Mouse (Mus musculus) embryonic facial prominence, embryonic 12.5 days (tissue): Measurements from ENCODE around the gene Mansc4. TPM values are rescaled to one million over a fixed set of nuclear protein-coding genes. Genes with fewer than 3 reads are reported as not detected.

Experiments
- ATAC-seq: fragments of 200-750 bp; cut with Nextera tagmentation; 2 replicates; pipeline ENCODE4 v1.8.0; 2017; ENCODE audit not compliant: insufficient number of reproducible peaks, insufficient read depth, low FRiP score, low TSS enrichment
- H3K27ac ChIP-seq: fragments of 300-500 bp; sonication (generic); 2 replicates; pipeline ENCODE4 v1.5.1; 2016; ENCODE audit warnings: mild to moderate bottlenecking
- H3K27me3 ChIP-seq: fragments of 300-500 bp; sonication (generic); 2 replicates; pipeline ENCODE4 v1.6.1; 2016; ENCODE audit warnings: mild to moderate bottlenecking, moderate library complexity
- H3K36me3 ChIP-seq: fragments of 300-500 bp; sonication (generic); 2 replicates; pipeline ENCODE4 v1.6.1; 2016; ENCODE audit warnings: mild to moderate bottlenecking
- H3K4me1 ChIP-seq: fragments of 300-500 bp; sonication (generic); 2 replicates; pipeline ENCODE4 v1.6.1; 2016
- H3K4me2 ChIP-seq: fragments of 300-500 bp; sonication (generic); replicated peaks from 2 replicates; pipeline ENCODE4 v1.6.1; 2016; ENCODE audit warnings: mild to moderate bottlenecking, moderate library complexity
- H3K4me3 ChIP-seq: fragments of 300-500 bp; sonication (generic); 2 replicates; pipeline ENCODE4 v1.5.1; 2016; ENCODE audit warnings: mild to moderate bottlenecking
- H3K9ac ChIP-seq: fragments of 300-500 bp; sonication (generic); 2 replicates; pipeline ENCODE4 v1.6.1; 2016; ENCODE audit warnings: mild to moderate bottlenecking, moderate library complexity
- H3K9me3 ChIP-seq: fragments of 300-500 bp; sonication (generic); 2 replicates; pipeline ENCODE4 v1.6.1; 2016; ENCODE audit warnings: mild to moderate bottlenecking, moderate library complexity
- WGBS: fragments of 180-500 bp; shearing (Covaris S2); methylation state at CpG from one replicate; pipeline ENCODE4 v1.1.7; 2016; 5-methylcytosine and 5-hydroxymethylcytosine counted together
- polyA plus RNA-seq: library from polyadenylated mRNA; unstranded; fragments of >200 nt; fragmentation: Nextera tagmentation; extraction: Ambion mirVana; gene quantifications from 2 replicates; pipeline ENCODE4 v1.2.1, GENCODE M21; 2016

Mansc4 gene
- polyA plus RNA-seq, 1 experiment from 2014 or later, result 2.7 TPM

GRCm38 (mm10) chr6:147097346-147097929 lies 10.6 kb upstream of the Mansc4 start:
- H3K36me3 ChIP-seq, result peaks cover 15% of the 10 kb centered on the region
- H3K27ac ChIP-seq, result 0 out of 2 replicates have a peak overlapping the region, but pooled peaks have one; percentile 54
- ATAC-seq, result no peak
- peaks cover 39% of the 10 kb centered on the region for H3K4me1 ChIP-seq
- 26% methylated on average over 8 of the region's 8 CpGs for WGBS
- no peak overlapping the region for H3K4me2 ChIP-seq
- H3K27me3 ChIP-seq, result no peaks in the 10 kb centered on the region
- no peak overlapping the region for H3K4me3 ChIP-seq
- H3K9me3 ChIP-seq, result no peaks in the 10 kb centered on the region
- no peak overlapping the region for H3K9ac ChIP-seq

- Histone ChIP-seq H3K4me3 (no peak overlapping the region), H3K27ac (no peak overlapping the region), H3K9me3 (no peaks in the 10 kb centered on the region), H3K36me3 (peaks cover 13% of the 10 kb centered on the region; the same call in 1 of the 2 replicates), H3K27me3 (no peaks in the 10 kb centered on the region), H3K4me2 (no peak overlapping the region), H3K9ac (no peak overlapping the region), H3K4me1 (peaks cover 42% of the 10 kb centered on the region)
- ATAC-seq, result no peak
- 63% methylated on average over 3 of the region's 3 CpGs for WGBS
Observed at GRCm38 (mm10) chr6:147096934-147097333, 10.1 kb upstream of the Mansc4 start.

DNA sequence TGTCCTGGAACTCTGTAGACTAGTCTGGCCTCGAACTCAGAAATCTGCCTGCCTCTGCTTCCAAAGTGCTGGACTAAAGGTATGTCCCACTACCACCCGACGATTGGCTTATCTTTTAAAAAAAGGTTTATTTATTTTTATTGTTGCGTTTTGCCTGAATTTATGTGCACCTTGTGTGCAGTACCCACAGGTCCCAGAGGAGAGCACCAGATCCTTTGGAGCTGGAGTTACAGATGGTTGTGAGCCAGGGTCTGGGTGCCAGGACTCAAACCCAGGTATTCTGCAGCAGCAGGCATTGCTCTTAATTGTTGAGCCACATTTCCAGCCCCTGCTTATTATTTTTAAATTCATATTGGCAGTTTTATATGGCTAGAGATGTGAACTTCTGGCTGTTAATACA lies 9.3 kb upstream of the Mansc4 start:
- no peaks in the 10 kb centered on the region for H3K27me3 ChIP-seq
- no peak overlapping the region for H3K4me3 ChIP-seq
- ATAC-seq, result no peak
- no peaks in the 10 kb centered on the region for H3K9me3 ChIP-seq
- H3K4me1 ChIP-seq, result peaks cover 42% of the 10 kb centered on the region
- H3K4me2 ChIP-seq, result no peak overlapping the region
- H3K27ac ChIP-seq, result no peak overlapping the region
- WGBS, result 95% methylated on average over 4 of the region's 4 CpGs
- H3K9ac ChIP-seq, result no peak overlapping the region
- peaks cover 13% of the 10 kb centered on the region; the same call in 1 of the 2 replicates for H3K36me3 ChIP-seq

GRCm38 (mm10) chr6:147094771-147095170 lies 7.9 kb upstream of the Mansc4 start:
- H3K4me2 ChIP-seq, result no peak overlapping the region

DNA sequence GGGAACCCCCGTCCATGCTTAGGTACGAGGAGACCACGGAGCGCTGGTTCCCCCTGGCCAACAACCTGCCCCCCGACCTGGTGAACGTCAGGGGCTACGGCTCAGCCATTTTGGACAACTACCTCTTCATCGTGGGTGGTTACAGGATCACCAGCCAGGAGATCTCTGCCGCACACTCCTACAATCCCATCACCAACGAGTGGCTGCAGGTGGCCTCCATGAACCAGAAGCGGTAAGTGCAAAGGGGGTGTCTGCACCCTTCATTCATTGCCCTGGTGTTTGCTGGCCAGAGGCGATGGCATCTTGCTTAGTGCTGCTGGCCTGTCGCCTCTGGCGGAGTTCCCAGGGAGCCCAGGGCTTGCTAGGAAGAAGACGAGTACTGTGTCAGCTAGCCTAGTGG lies 5.3 kb upstream of the Mansc4 start:
- H3K9ac ChIP-seq, result peak overlapping the region; percentile 90
- 0 out of 2 replicates have a peak overlapping the region, but pooled peaks have one; percentile 85 for H3K27ac ChIP-seq
- H3K4me2 ChIP-seq, result peak overlapping the region; percentile 99
- no peaks in the 10 kb centered on the region for H3K9me3 ChIP-seq
- WGBS, result 4% methylated on average over 15 of the region's 15 CpGs
- ATAC-seq, result peak; percentile 29; the same call in 1 of the 2 replicates
- peaks cover 26% of the 10 kb centered on the region for H3K4me1 ChIP-seq
- H3K4me3 ChIP-seq, result peak overlapping the region; percentile 91
- H3K27me3 ChIP-seq, result no peaks in the 10 kb centered on the region
- peaks cover 13% of the 10 kb centered on the region; the same call in 1 of the 2 replicates for H3K36me3 ChIP-seq

More at GRCm38 (mm10) chr6:147094771-147095170, 7.9 kb upstream of the Mansc4 start:
- no peak overlapping the region for H3K4me3 ChIP-seq
- H3K9me3 ChIP-seq, result no peaks in the 10 kb centered on the region
- peaks cover 13% of the 10 kb centered on the region; the same call in 1 of the 2 replicates for H3K36me3 ChIP-seq
- no peak overlapping the region for H3K27ac ChIP-seq
- H3K4me1 ChIP-seq, result peaks cover 43% of the 10 kb centered on the region
- ATAC-seq, result no peak
- H3K27me3 ChIP-seq, result no peaks in the 10 kb centered on the region
- H3K9ac ChIP-seq, result no peak overlapping the region
- WGBS, result 82% methylated on average over 7 of the region's 7 CpGs

DNA sequence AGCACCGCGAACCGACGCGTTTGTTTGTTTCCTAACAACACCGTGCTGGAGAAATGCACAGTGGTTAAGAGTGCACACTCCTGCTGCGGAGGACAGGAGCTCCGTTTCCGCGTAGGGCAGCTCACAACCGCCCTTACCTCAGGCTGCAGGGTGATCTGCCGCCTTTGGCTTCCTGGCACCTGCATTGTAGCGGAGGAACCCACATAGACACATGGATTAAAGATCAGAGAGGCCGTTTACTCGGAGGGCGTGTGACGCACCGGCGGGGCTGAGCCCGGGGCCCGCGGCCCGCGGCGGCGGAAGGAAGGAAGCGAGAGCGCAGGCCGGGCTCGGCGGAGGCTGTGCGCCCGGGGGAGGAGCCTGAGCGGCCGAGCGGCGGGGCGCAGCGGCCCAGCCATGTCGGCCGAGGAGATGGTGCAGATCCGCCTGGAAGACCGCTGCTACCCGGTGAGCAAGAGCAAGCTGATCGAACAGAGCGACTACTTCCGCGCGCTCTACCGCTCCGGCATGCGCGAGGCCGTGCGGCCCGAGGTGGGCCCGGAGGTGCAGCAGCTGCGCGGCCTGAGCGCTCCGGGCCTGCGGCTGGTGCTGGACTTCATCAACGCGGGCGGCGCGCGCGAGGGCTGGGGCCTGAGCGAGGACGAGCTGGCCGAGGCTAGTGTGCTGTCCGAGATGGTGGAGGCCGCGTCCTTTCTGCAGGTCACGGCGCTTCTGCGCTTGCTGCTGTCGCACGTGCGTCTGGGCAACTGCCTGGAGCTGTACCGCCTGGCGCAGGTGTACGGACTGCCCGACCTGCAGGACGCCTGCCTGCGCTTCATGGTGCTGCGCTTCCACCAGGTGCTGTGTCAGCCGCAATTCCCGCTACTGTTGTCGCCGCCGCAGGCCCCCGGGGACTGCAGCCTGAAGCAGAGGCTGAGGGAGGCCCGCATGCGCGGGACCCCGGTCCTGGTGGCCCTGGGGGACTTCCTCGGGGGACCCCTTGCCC lies 4.6 kb upstream of the Mansc4 start, which contains the start of gene Klhl42:
Gene Klhl42, plus strand, starts transcription at position 244 of the 985 bp plus-strand sequence.
- Histone ChIP-seq H3K9ac (peak within 1 kb of the TSS; percentile 90), H3K36me3 (peaks cover 13% of the 10 kb centered on the region; the same call in 1 of the 2 replicates), H3K9me3 (no peaks in the 10 kb centered on the region), H3K4me2 (peak within 1 kb of the TSS; percentile 99), H3K4me1 (peaks cover 28% of the 10 kb centered on the region), H3K4me3 (peak within 1 kb of the TSS; percentile 91), H3K27me3 (no peaks in the 10 kb centered on the region), H3K27ac (peak within 1 kb of the TSS; percentile 85)
- under 1% methylated on average over 98 of the region's 99 CpGs for WGBS
- ATAC-seq, result peak; percentile 82

DNA sequence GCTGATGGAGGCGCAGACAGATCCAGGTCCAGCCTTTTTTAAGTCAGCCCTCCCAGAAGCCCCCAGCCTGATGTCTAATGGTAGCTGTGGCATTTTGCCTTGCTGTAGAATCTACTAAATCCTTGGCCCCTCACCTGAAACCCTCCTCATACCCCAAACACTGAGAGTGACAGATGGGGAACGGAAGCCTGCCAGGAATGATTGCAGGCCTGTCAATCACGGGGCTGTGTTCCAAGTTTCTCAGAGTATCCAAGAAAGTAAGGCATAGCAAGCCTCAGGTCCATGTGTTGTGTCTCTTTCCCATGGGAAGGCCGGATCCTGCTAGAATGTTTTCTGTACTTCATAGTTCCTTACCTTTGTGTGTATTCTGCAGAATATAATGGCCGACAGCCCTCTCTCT lies 3.4 kb upstream of the Mansc4 start:
- Histone ChIP-seq H3K27ac (no peak overlapping the region), H3K36me3 (0 out of 2 replicates have a peak, but pooled peaks cover 3% of the 10 kb centered on the region), H3K27me3 (no peaks in the 10 kb centered on the region), H3K4me2 (no peak overlapping the region), H3K4me1 (peaks cover 32% of the 10 kb centered on the region), H3K9me3 (no peaks in the 10 kb centered on the region), H3K9ac (no peak overlapping the region), H3K4me3 (no peak overlapping the region; the same call in 1 of the 2 replicates)
- 65% methylated on average over 5 of the region's 5 CpGs for WGBS
- ATAC-seq, result no peak

GRCm38 (mm10) chr6:147088517-147088916 lies 1.7 kb upstream of the Mansc4 start:
- H3K4me3 ChIP-seq, result no peak overlapping the region
- no peaks in the 10 kb centered on the region for H3K9me3 ChIP-seq
- 73% methylated on average over 3 of the region's 3 CpGs for WGBS
- H3K27ac ChIP-seq, result no peak overlapping the region
- H3K4me1 ChIP-seq, result peaks cover 23% of the 10 kb centered on the region
- H3K9ac ChIP-seq, result no peak overlapping the region
- H3K27me3 ChIP-seq, result no peaks in the 10 kb centered on the region
- ATAC-seq, result no peak
- H3K36me3 ChIP-seq, result no peaks in the 10 kb centered on the region
- no peak overlapping the region for H3K4me2 ChIP-seq

DNA sequence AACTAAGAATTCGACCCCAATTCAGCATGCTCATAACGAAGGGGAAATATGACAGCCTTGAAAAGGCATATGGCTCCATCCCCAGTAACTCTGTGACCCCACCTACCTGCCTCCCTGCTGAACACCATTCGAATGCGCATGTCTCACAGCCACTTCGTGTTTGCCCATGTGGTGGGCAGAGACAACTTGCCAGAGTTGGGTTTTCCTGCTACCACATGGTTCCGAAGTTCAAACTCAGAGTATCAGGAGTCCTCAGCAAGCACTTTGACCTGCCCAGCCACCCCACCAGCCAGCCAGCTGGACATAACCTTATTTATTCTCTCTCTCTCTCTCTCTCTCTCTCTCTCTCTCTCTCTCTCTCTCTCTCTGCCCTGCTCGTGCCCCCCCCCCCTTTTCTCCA lies 904 bp upstream of the Mansc4 start:
- no peak overlapping the region for H3K9ac ChIP-seq
- no peaks in the 10 kb centered on the region for H3K36me3 ChIP-seq
- H3K4me3 ChIP-seq, result no peak overlapping the region
- H3K4me1 ChIP-seq, result peaks cover 18% of the 10 kb centered on the region
- H3K9me3 ChIP-seq, result no peaks in the 10 kb centered on the region
- no peaks in the 10 kb centered on the region for H3K27me3 ChIP-seq
- H3K27ac ChIP-seq, result no peak overlapping the region
- ATAC-seq, result no peak
- H3K4me2 ChIP-seq, result no peak overlapping the region
- WGBS, result 34% methylated on average over 6 of the region's 7 CpGs

GRCm38 (mm10) chr6:147085398-147086040 lies 1.3 kb downstream of the Mansc4 start:
- H3K9ac ChIP-seq, result no peak overlapping the region
- peaks cover 9% of the 10 kb centered on the region; the same call in 1 of the 2 replicates for H3K4me1 ChIP-seq
- no peaks in the 10 kb centered on the region for H3K9me3 ChIP-seq
- H3K4me3 ChIP-seq, result no peak overlapping the region
- ATAC-seq, result no peak
- no peak overlapping the region for H3K4me2 ChIP-seq
- no peaks in the 10 kb centered on the region for H3K36me3 ChIP-seq
- H3K27me3 ChIP-seq, result no peaks in the 10 kb centered on the region
- H3K27ac ChIP-seq, result no peak overlapping the region
- 57% methylated on average over 7 of the region's 7 CpGs for WGBS

GRCm38 (mm10) chr6:147079919-147080318 lies 6.9 kb downstream of the Mansc4 start:
- no peak for ATAC-seq
- H3K9ac ChIP-seq, result no peak overlapping the region
- no peaks in the 10 kb centered on the region for H3K27me3 ChIP-seq
- no peak overlapping the region for H3K4me2 ChIP-seq
- WGBS, result 92% methylated on average over 10 of the region's 10 CpGs
- H3K9me3 ChIP-seq, result no peaks in the 10 kb centered on the region
- no peaks in the 10 kb centered on the region for H3K4me1 ChIP-seq
- no peak overlapping the region for H3K27ac ChIP-seq
- no peaks in the 10 kb centered on the region for H3K36me3 ChIP-seq
- H3K4me3 ChIP-seq, result no peak overlapping the region
